Mouse (Mus musculus) stomach, embryonic 16.5 days (tissue): ENCODE measurements around the gene Tbx6. TPM values are rescaled to one million over a fixed set of nuclear protein-coding genes. Genes with fewer than 3 reads are reported as not detected.

Source experiments
- ATAC-seq: fragments of 200-750 bp; cut with Nextera tagmentation; 2 replicates; pipeline ENCODE4 v1.8.0; 2017; ENCODE audit warnings: moderate number of reproducible peaks, moderate TSS enrichment; ENCODE audit not compliant: insufficient read depth, low FRiP score
- H3K27ac ChIP-seq: fragments of 300-500 bp; sonication (generic); 2 replicates; pipeline ENCODE4 v1.5.1; 2014; ENCODE audit warnings: low read length
- H3K27me3 ChIP-seq: fragments of 300-500 bp; sonication (generic); 2 replicates; pipeline ENCODE4 v1.6.1; 2014; ENCODE audit warnings: low read length, control low read depth, mixed read lengths; ENCODE audit not compliant: control insufficient read depth, insufficient read depth
- H3K36me3 ChIP-seq: fragments of 300-500 bp; sonication (generic); 2 replicates; pipeline ENCODE4 v1.6.1; 2014; ENCODE audit warnings: low read length; ENCODE audit not compliant: control insufficient read depth, insufficient read depth
- H3K4me1 ChIP-seq: fragments of 300-500 bp; sonication (generic); 2 replicates; pipeline ENCODE4 v1.6.1; 2014; ENCODE audit warnings: low read length, control low read depth, mixed read lengths; ENCODE audit not compliant: control insufficient read depth, insufficient read depth
- H3K4me2 ChIP-seq: fragments of 300-500 bp; sonication (generic); 2 replicates; pipeline ENCODE4 v1.6.1; 2014; ENCODE audit warnings: low read depth, low read length, mixed read lengths
- H3K4me3 ChIP-seq: fragments of 300-500 bp; sonication (generic); replicated peaks from 2 replicates; pipeline ENCODE4 v1.5.1; 2014; ENCODE audit warnings: mild to moderate bottlenecking, low read length
- H3K9ac ChIP-seq: fragments of 300-500 bp; sonication (generic); 2 replicates; pipeline ENCODE4 v1.6.1; 2014; ENCODE audit warnings: low read length
- H3K9me3 ChIP-seq: fragments of 300-500 bp; sonication (generic); replicated peaks from 2 replicates; pipeline ENCODE4 v1.6.1; 2016; ENCODE audit warnings: low read length, control low read depth; ENCODE audit not compliant: control insufficient read depth
- WGBS: fragments of 180-500 bp; shearing (Covaris S2); extraction: QIAGEN DNeasy Blood & Tissue Kit; methylation state at CpG from one replicate; pipeline ENCODE4 v1.1.7; 2014; 5-methylcytosine and 5-hydroxymethylcytosine counted together
- polyA plus RNA-seq: library from polyadenylated mRNA; unstranded; fragments of >200 nt; fragmentation: Nextera tagmentation; extraction: Ambion mirVana; gene quantifications from 2 replicates; pipeline ENCODE4 v1.2.1, GENCODE M21; 2015

Gene Tbx6
- polyA plus RNA-seq, 1 experiment from 2014 or later = 0.27 TPM

- Histone ChIP-seq H3K4me2 (no peak overlapping the region), H3K9me3 (no peaks in the 10 kb centered on the region), H3K27me3 (no peaks in the 10 kb centered on the region), H3K27ac (peak overlapping the region; percentile 57; the same call in 1 of the 2 replicates), H3K4me3 (no peak overlapping the region), H3K9ac (no peak overlapping the region), H3K36me3 (peaks cover 1% of the 10 kb centered on the region; the same call in 1 of the 2 replicates), H3K4me1 (peaks cover 24% of the 10 kb centered on the region)
- WGBS = 77% methylated on average over 11 of the region's 11 CpGs
- ATAC-seq = no peak
Observed at GRCm38 (mm10) chr7:126802134-126802889, 21.0 kb downstream of the Tbx6 start.

GRCm38 (mm10) chr7:126803181-126803580, 21.9 kb downstream of the Tbx6 start:
- no peaks in the 10 kb centered on the region for H3K9me3 ChIP-seq
- H3K36me3 ChIP-seq = no peaks in the 10 kb centered on the region
- no peaks in the 10 kb centered on the region for H3K27me3 ChIP-seq
- no peak overlapping the region for H3K9ac ChIP-seq
- H3K27ac ChIP-seq = peak overlapping the region; percentile 51; the same call in 1 of the 2 replicates
- H3K4me2 ChIP-seq = no peak overlapping the region
- H3K4me1 ChIP-seq = peaks cover 27% of the 10 kb centered on the region
- no peak for ATAC-seq
- 59% methylated on average over 6 of the region's 6 CpGs for WGBS
- H3K4me3 ChIP-seq = no peak overlapping the region

GRCm38 (mm10) chr7:126803751-126804150, 22.5 kb downstream of the Tbx6 start:
- no peak for ATAC-seq
- Histone ChIP-seq H3K36me3 (no peaks in the 10 kb centered on the region), H3K4me3 (no peak overlapping the region), H3K4me2 (no peak overlapping the region), H3K27me3 (no peaks in the 10 kb centered on the region), H3K27ac (peak overlapping the region; percentile 51; the same call in 1 of the 2 replicates), H3K9me3 (no peaks in the 10 kb centered on the region), H3K9ac (no peak overlapping the region), H3K4me1 (peaks cover 28% of the 10 kb centered on the region)

- Histone ChIP-seq H3K9ac (no peak overlapping the region), H3K4me1 (peaks cover 15% of the 10 kb centered on the region), H3K9me3 (no peaks in the 10 kb centered on the region), H3K27me3 (no peaks in the 10 kb centered on the region), H3K4me2 (no peak overlapping the region), H3K36me3 (no peaks in the 10 kb centered on the region), H3K27ac (peak overlapping the region; percentile 41; the same call in 1 of the 2 replicates), H3K4me3 (no peak overlapping the region)
- WGBS = 61% methylated on average over 6 of the region's 6 CpGs
- peak; percentile 25; the same call in 1 of the 2 replicates for ATAC-seq
Observed at GRCm38 (mm10) chr7:126806956-126807355, 25.7 kb downstream of the Tbx6 start.

DNA sequence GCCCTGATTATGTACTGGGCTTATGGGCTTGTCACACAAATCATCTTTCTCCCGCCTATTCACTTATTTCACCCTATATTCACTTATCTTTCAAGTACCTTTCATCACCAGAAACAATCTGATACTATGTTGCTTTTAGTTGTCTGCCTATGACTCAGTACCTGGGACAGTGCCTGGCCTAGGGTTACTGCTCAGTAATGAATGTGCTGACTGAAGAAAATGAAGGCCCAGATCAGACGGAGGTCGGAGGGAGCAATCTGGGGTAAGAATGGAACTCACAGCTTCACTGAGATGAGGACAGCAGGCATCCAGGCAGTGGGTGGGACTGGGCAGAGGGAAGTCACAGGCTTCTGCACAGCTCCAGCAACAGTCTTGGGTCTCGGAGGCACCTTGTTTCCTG, 26.1 kb downstream of the Tbx6 start:
- WGBS = 59% methylated on average over 4 of the region's 4 CpGs
- H3K9ac ChIP-seq = peak overlapping the region; percentile 34

DNA sequence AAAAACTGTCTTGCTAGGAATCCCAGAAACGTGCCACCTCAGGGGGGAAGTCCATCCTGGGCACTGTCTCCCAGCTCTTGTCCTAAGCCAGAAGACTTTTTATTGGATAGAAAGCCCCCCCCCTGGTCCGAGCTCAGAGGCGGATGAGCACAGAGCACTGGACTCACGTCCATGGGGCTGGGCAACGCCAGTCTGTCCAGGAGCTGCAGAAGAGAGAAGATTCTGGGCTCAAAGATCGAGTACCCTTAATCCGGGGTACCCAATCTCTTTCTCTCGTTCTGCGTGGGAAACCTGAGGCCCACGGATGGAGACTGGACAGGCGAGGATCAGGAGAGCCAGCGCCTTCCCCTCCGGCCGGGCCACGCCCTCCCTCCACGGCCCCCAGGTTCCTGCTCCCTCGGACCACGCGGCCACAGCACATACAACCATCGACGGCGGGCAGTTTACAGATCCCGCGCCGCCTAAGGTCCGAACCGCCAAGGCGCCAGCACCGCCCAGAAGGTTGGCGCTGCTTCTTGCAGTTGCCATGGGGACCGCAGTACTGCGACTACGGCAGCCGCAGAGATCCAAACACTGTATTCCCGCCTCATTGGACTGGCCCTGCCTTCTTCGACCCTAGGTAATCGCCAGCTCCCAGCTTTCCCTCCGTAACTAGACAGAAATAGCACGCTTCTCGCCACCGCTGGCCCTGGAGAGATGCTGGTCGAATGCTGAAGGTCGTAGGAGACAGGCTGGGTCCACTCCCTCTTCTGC, 27.6 kb downstream of the Tbx6 start:
- Histone ChIP-seq H3K4me2 (peak overlapping the region; percentile 69), H3K27me3 (no peaks in the 10 kb centered on the region), H3K4me1 (peaks cover 12% of the 10 kb centered on the region), H3K36me3 (no peaks in the 10 kb centered on the region), H3K9me3 (no peaks in the 10 kb centered on the region), H3K27ac (peak overlapping the region; percentile 83), H3K4me3 (peak overlapping the region; percentile 55), H3K9ac (peak overlapping the region; percentile 82)
- ATAC-seq = peak; percentile 93
- under 1% methylated on average over 43 of the region's 43 CpGs for WGBS

More for the DNA sequence above, 26.1 kb downstream of the Tbx6 start:
- H3K27ac ChIP-seq = peak overlapping the region; percentile 41; the same call in 1 of the 2 replicates
- H3K4me1 ChIP-seq = peaks cover 15% of the 10 kb centered on the region
- peak overlapping the region; percentile 69; the same call in 1 of the 2 replicates for H3K4me2 ChIP-seq
- 0 out of 2 replicates have a peak overlapping the region, but pooled peaks have one; percentile 1 for H3K4me3 ChIP-seq
- H3K27me3 ChIP-seq = no peaks in the 10 kb centered on the region
- no peak for ATAC-seq
- no peaks in the 10 kb centered on the region for H3K36me3 ChIP-seq
- no peaks in the 10 kb centered on the region for H3K9me3 ChIP-seq

GRCm38 (mm10) chr7:126809723-126810369, 28.6 kb downstream of the Tbx6 start:
- Histone ChIP-seq H3K4me3 (no peak overlapping the region), H3K27ac (peak overlapping the region; percentile 83; the same call in 1 of the 2 replicates), H3K9me3 (no peaks in the 10 kb centered on the region), H3K4me1 (peaks cover 11% of the 10 kb centered on the region), H3K36me3 (no peaks in the 10 kb centered on the region), H3K9ac (peak overlapping the region; percentile 82; the same call in 1 of the 2 replicates), H3K27me3 (no peaks in the 10 kb centered on the region), H3K4me2 (peak overlapping the region; percentile 69)
- no peak for ATAC-seq
- WGBS = 51% methylated on average over 5 of the region's 5 CpGs

GRCm38 (mm10) chr7:126815726-126816222, 34.5 kb downstream of the Tbx6 start:
- H3K4me3 ChIP-seq = no peak overlapping the region
- no peaks in the 10 kb centered on the region for H3K9me3 ChIP-seq
- H3K27ac ChIP-seq = no peak overlapping the region
- WGBS = 61% methylated on average over 8 of the region's 8 CpGs
- H3K27me3 ChIP-seq = no peaks in the 10 kb centered on the region
- H3K4me1 ChIP-seq = no peaks in the 10 kb centered on the region
- no peak overlapping the region for H3K9ac ChIP-seq
- no peak for ATAC-seq
- no peak overlapping the region for H3K4me2 ChIP-seq
- no peaks in the 10 kb centered on the region for H3K36me3 ChIP-seq
